Mouse (Mus musculus) gastrocnemius, postnatal 25 days (tissue): ENCODE data around the gene Dnajc6. TPM values are rescaled to one million over a fixed set of nuclear protein-coding genes. Genes with fewer than 3 reads are reported as not detected.

Experiments
- total RNA-seq, 2 experiments: library from RNA; stranded (reverse); gene quantifications; 1 replicate in 1 of 2; 2 replicates in 1 of 2; pipeline ENCODE4 v1.2.3; 2021

Gene Dnajc6
- total RNA-seq, 2 experiments from 2014 or later = 0.20 to 0.29 TPM

Other genes with a start within 250 kb of the Dnajc6 start
- gene Jak1, start 231.4 kb upstream of the Dnajc6 start, total RNA-seq = 10 to 100 TPM; 96.1 to 98.5 TPM
- 1 to 10 TPM; 1.6 to 2.7 TPM for gene Ak4, start 77.4 kb upstream of the Dnajc6 start, total RNA-seq
- gene Leprot, start 151.1 kb downstream of the Dnajc6 start, total RNA-seq = 10 to 100 TPM; 10.3 to 12.2 TPM
- 1 to 10 TPM; 1.5 to 1.9 TPM for gene Lepr, start 220.8 kb downstream of the Dnajc6 start, total RNA-seq